Mouse (Mus musculus) stomach, postnatal 0 days (tissue): ENCODE data around the gene Tars2. TPM values are rescaled to one million over a fixed set of nuclear protein-coding genes. Genes with fewer than 3 reads are reported as not detected.
A peak's percentile ranks its signal among the peaks of the same experiment; 100 is the strongest.

Experiments used
- ATAC-seq: fragments of 200-750 bp; cut with Nextera tagmentation; 2 replicates; pipeline ENCODE4 v1.8.0; 2017; ENCODE audit not compliant: low FRiP score, low TSS enrichment
- DNase-seq: peaks from one replicate; pipeline ENCODE4 v3.0.0-alpha.2; 2016; ENCODE audit warnings: low spot score
- H3K27ac ChIP-seq: fragments of 300-500 bp; sonication (generic); replicated peaks from 2 replicates; pipeline ENCODE4 v1.5.1; 2014; ENCODE audit warnings: mild to moderate bottlenecking, control low read depth
- H3K27me3 ChIP-seq: fragments of 300-500 bp; sonication (generic); 2 replicates; pipeline ENCODE4 v1.6.1; 2014; ENCODE audit warnings: low read length; ENCODE audit not compliant: control insufficient read depth, insufficient read depth
- H3K36me3 ChIP-seq: fragments of 300-500 bp; sonication (generic); 2 replicates; pipeline ENCODE4 v1.6.1; 2014; ENCODE audit warnings: low read length, mixed read lengths; ENCODE audit not compliant: control insufficient read depth, insufficient read depth
- H3K4me1 ChIP-seq: fragments of 300-500 bp; sonication (generic); replicated peaks from 2 replicates; pipeline ENCODE4 v1.6.1; 2014; ENCODE audit warnings: antibody characterized with exemption; ENCODE audit not compliant: control insufficient read depth, insufficient read depth
- H3K4me2 ChIP-seq: fragments of 300-500 bp; sonication (generic); replicated peaks from 2 replicates; pipeline ENCODE4 v1.6.1; 2014; ENCODE audit warnings: low read depth, mild to moderate bottlenecking, control low read depth, moderate library complexity
- H3K4me3 ChIP-seq: fragments of 300-500 bp; sonication (generic); 2 replicates; pipeline ENCODE4 v1.5.1; 2014; ENCODE audit warnings: low read depth, low read length, control low read depth
- H3K9ac ChIP-seq: fragments of 300-500 bp; sonication (generic); 2 replicates; pipeline ENCODE4 v1.6.1; 2014; ENCODE audit warnings: mild to moderate bottlenecking, low read length, control low read depth, mixed read lengths
- H3K9me3 ChIP-seq: fragments of 300-500 bp; sonication (generic); 2 replicates; pipeline ENCODE4 v1.6.1; 2016; ENCODE audit warnings: low read length; ENCODE audit not compliant: control insufficient read depth
- CTCF ChIP-seq: IDR thresholded peaks from 2 replicates; pipeline ENCODE4 v1.5.1; 2016; ENCODE audit warnings: antibody characterized with exemption, low read depth, mild to moderate bottlenecking, moderate library complexity
- EP300 ChIP-seq: optimal IDR thresholded peaks from 2 replicates; pipeline ENCODE3; 2016; ENCODE audit warnings: antibody characterized with exemption
- WGBS: fragments of 180-500 bp; shearing (Covaris S2); extraction: QIAGEN DNeasy Blood & Tissue Kit; methylation state at CpG from one replicate; pipeline ENCODE4 v1.1.7; 2014; 5-methylcytosine and 5-hydroxymethylcytosine counted together
- polyA plus RNA-seq: library from polyadenylated mRNA; unstranded; fragments of >200 nt; fragmentation: Nextera tagmentation; extraction: Ambion mirVana; gene quantifications from 2 replicates; pipeline ENCODE4 v1.2.1, GENCODE M21; 2015

Tars2 gene
- polyA plus RNA-seq, 1 experiment from 2014 or later, result 22.4 TPM

DNA sequence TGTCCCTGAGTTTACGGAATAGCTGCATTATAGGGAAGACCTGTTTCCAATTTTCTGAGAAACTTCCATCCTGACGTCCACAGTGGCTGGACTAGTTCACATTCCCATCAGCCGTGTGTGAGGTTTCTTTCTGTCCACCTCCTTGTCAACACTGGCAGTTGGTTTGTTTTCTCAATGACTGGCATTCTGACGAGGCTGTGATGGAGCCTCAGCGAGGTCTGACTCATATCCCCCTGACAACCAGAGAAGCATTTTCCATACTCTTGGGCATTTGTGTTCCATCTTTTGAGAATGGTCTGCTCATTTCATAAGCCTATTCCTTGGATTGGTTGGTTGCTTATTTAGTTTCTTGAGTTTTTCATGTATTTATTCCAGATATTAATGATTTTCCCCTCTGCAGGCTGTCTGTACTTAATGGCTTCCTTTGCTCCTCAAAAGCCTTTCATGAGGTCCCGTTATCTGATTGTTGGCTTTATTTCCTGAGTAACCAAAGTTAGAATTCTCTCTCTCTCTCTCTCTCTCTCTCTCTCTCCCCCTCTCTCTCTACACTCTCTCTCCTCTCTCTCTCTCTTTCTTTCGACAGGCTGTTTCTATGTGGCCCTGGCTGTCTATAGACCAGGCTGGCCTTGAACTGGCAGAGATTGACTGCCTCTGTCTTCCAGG, 33.2 kb downstream of the Tars2 start:
- H3K27ac ChIP-seq, result no peak overlapping the region
- H3K4me1 ChIP-seq, result no peaks in the 10 kb centered on the region; the same call in 1 of the 2 replicates
- H3K4me3 ChIP-seq, result no peak overlapping the region
- DNase-seq (no peak), ATAC-seq (0 out of 2 replicates have a peak, but pooled peaks have one; percentile 62)
- 40% methylated on average over 7 of the region's 7 CpGs for WGBS
- H3K9ac ChIP-seq, result no peak overlapping the region
- H3K27me3 ChIP-seq, result no peaks in the 10 kb centered on the region
- TF ChIP-seq EP300 (no peak), CTCF (no peak)
- H3K36me3 ChIP-seq, result no peaks in the 10 kb centered on the region
- no peaks in the 10 kb centered on the region for H3K9me3 ChIP-seq
- H3K4me2 ChIP-seq, result no peak overlapping the region

DNA sequence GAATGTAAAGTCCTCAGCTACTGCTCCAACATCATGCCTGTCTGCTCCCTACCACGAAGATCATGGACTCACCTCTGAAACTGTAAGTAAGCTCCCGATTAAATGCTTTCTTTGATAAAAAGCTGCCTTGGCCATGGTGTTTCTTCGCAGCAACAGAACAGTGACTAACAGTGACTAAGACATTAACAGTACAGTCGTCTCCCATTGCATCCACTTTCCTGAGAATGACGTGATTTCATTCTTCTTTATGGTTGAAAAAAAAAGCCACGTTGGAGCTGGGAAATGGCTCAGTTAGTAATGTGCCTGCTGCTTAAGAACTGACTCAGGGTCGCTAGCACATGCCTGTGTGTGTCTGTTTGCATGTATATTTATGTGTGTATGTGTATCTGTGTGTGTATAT, 34.1 kb downstream of the Tars2 start:
- ATAC-seq, result no peak
- Histone ChIP-seq H3K4me1 (no peaks in the 10 kb centered on the region; the same call in 1 of the 2 replicates), H3K9ac (no peak overlapping the region), H3K4me2 (no peak overlapping the region), H3K27me3 (no peaks in the 10 kb centered on the region), H3K36me3 (no peaks in the 10 kb centered on the region), H3K4me3 (no peak overlapping the region), H3K9me3 (no peaks in the 10 kb centered on the region), H3K27ac (no peak overlapping the region)
- TF ChIP-seq EP300, result no peak
- no peak for TF ChIP-seq CTCF
- no peak for DNase-seq
- WGBS, result 72% methylated on average over 7 of the region's 7 CpGs

DNA sequence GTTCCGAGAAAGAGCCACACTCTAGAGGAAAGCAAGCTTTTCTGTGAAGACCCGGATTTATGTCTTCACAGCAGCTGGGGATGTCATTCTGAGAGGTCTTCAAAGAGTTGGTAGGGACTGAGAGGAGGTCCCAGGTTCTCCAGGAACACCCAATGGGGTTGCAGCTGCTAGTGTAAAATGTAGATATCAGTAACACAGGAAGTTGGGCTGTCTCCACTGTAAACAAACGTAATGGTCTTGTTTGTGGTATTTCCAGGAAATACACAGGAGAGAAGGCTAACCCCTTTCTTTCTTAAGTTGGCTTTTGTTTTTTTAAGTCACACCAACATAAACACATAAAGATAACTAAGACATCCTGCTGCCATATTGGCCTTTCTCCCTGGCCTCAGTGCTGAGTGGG, 37.6 kb downstream of the Tars2 start:
- H3K4me2 ChIP-seq, result no peak overlapping the region
- WGBS, result 62% methylated on average over 3 of the region's 3 CpGs
- DNase-seq, result no peak

DNA sequence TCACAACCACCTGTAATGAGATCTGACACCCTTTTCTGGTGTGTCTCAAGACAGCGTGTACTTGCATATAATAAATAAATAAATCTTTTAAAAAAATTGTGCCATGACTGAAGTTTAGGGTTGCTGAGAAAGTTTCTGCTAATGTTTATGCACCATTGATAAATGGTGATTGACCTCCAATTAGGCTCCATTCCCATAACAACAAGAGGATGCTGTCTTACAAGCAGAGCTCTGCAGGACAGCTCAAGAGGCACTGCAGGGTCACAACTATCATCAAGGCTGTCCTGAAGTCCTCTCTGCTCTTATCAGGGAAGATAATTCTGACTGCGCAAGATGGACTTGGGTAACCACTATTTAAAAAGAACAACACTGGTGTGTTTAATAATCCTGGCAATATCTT, 41.9 kb downstream of the Tars2 start:
- H3K9ac ChIP-seq, result no peak overlapping the region
- H3K9me3 ChIP-seq, result no peaks in the 10 kb centered on the region
- H3K4me2 ChIP-seq, result no peak overlapping the region
- WGBS, result 67% methylated on average over 2 of the region's 2 CpGs
- no peaks in the 10 kb centered on the region for H3K27me3 ChIP-seq
- H3K4me1 ChIP-seq, result no peaks in the 10 kb centered on the region
- H3K4me3 ChIP-seq, result no peak overlapping the region
- no peak for TF ChIP-seq EP300
- TF ChIP-seq CTCF, result no peak
- ATAC-seq, result no peak
- H3K36me3 ChIP-seq, result no peaks in the 10 kb centered on the region
- no peak for DNase-seq
- H3K27ac ChIP-seq, result no peak overlapping the region

More for the DNA sequence above, 37.6 kb downstream of the Tars2 start:
- H3K36me3 ChIP-seq, result no peaks in the 10 kb centered on the region
- no peak overlapping the region for H3K27ac ChIP-seq
- H3K27me3 ChIP-seq, result no peaks in the 10 kb centered on the region
- ATAC-seq, result no peak
- no peaks in the 10 kb centered on the region; the same call in 1 of the 2 replicates for H3K4me1 ChIP-seq
- TF ChIP-seq EP300 (no peak), CTCF (no peak)
- no peak overlapping the region for H3K4me3 ChIP-seq
- H3K9me3 ChIP-seq, result no peaks in the 10 kb centered on the region
- no peak overlapping the region for H3K9ac ChIP-seq

DNA sequence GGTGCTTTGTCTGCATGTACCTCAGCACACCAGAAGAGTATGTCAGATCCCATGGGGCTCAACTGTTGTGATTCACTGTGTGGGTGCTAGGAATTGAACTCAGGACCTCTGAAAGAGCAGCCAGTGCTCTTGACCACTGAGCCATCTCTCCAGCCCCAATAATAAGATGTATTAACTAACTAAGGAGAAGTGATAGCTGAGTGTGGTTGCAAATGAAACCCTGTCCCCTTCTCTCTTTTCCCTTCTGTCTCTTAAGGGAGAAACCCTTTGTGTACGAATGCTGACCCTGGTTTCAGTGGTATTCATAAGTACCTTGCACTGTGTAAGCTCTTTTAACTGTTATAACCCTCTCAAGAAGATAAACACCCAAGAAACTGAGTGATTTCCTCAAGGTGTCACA, 43.9 kb downstream of the Tars2 start:
- H3K4me2 ChIP-seq, result no peak overlapping the region
- TF ChIP-seq EP300 (no peak), CTCF (no peak)
- H3K9ac ChIP-seq, result no peak overlapping the region
- H3K9me3 ChIP-seq, result no peaks in the 10 kb centered on the region
- H3K4me3 ChIP-seq, result no peak overlapping the region
- H3K27me3 ChIP-seq, result no peaks in the 10 kb centered on the region
- ATAC-seq, result no peak
- no peaks in the 10 kb centered on the region for H3K4me1 ChIP-seq
- no peak for DNase-seq
- H3K27ac ChIP-seq, result no peak overlapping the region
- H3K36me3 ChIP-seq, result no peaks in the 10 kb centered on the region
- 75% methylated on average over 1 of the region's 1 CpGs for WGBS

DNA sequence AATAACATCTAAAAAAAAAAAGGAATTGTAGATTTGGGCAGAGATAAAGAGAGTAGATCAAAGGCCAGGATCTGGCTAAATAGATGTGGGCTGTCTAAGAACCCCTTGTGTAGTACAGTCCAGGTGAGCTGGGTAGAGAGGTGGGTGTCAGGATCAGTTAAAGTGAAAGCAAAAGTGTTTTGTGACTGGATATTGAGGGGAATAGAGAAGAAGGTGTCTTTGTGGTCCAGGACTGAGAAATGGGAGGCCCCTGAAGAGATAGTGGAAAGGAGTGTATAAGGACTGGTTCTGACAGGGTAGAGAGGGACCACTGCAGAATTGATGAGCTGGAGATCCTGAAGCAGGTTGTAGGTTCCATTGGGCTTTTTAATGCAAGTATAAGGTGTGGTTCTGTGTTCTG, 50.0 kb downstream of the Tars2 start:
- H3K36me3 ChIP-seq, result no peaks in the 10 kb centered on the region
- H3K27ac ChIP-seq, result no peak overlapping the region
- no peak overlapping the region for H3K4me2 ChIP-seq
- H3K9ac ChIP-seq, result no peak overlapping the region
- no peak for TF ChIP-seq EP300
- no peak for TF ChIP-seq CTCF
- DNase-seq, result no peak
- no peaks in the 10 kb centered on the region for H3K4me1 ChIP-seq
- H3K9me3 ChIP-seq, result no peaks in the 10 kb centered on the region
- 0 out of 2 replicates have a peak, but pooled peaks have one; percentile 9 for ATAC-seq
- H3K27me3 ChIP-seq, result no peaks in the 10 kb centered on the region
- no peak overlapping the region for H3K4me3 ChIP-seq
